ENCODE assay signal across 7 mouse cellular contexts in genomic region chr8:115705591-115706110, GRCm38 (mm10). TPM values are rescaled to one million over a fixed set of nuclear protein-coding genes. Genes with fewer than 3 reads are reported as not detected.
DNase-seq lines count a peak whose midpoint lies in the region; ATAC-seq and TF ChIP-seq lines count a peak whose summit lies in the region.

No protein-coding gene starts in this region.

- peak; percentile 49 for TF ChIP-seq CTCF in forebrain, postnatal 0 days (IDR thresholded peaks at IDR 0.05; ENCODE audit: low read depth)
- TF ChIP-seq CTCF in small intestine, adult 2 months (IDR thresholded peaks at IDR 0.05; ENCODE audit: extremely low read depth, insufficient read length, insufficient replicate concordance, low read depth, low read length): no peak

- H3K27ac ChIP-seq in brown adipose tissue, adult 24 weeks (replicated peaks; ENCODE audit: low read depth, low read length): peak overlapping the region; percentile 81
- H3K27ac ChIP-seq in forebrain, postnatal 0 days (ENCODE audit: low read depth, low read length): peak overlapping the region; percentile 74
- peak overlapping the region; percentile 93 for H3K27ac ChIP-seq in hindbrain, embryonic 13.5 days
- H3K27ac ChIP-seq in limb, embryonic 12.5 days: 0 out of 2 replicates have a peak overlapping the region, but pooled peaks have one; percentile 35
- H3K27ac ChIP-seq in midbrain, embryonic 13.5 days: peak overlapping the region; percentile 87
- H3K27ac ChIP-seq in small intestine, adult 2 months (ENCODE audit: insufficient read depth, low read depth, low read length): peak overlapping the region; percentile 83

- no peaks in the 10 kb centered on the region for H3K36me3 ChIP-seq in forebrain, postnatal 0 days (ENCODE audit: insufficient read depth)
- H3K36me3 ChIP-seq in hindbrain, embryonic 13.5 days: no peaks in the 10 kb centered on the region
- H3K36me3 ChIP-seq in limb, embryonic 12.5 days: no peaks in the 10 kb centered on the region
- no peaks in the 10 kb centered on the region for H3K36me3 ChIP-seq in midbrain, embryonic 13.5 days
- H3K36me3 ChIP-seq in small intestine, adult 2 months (ENCODE audit: control insufficient read depth, insufficient read depth, low read length): peaks cover 24% of the 10 kb centered on the region

- no peaks in the 10 kb centered on the region for H3K4me1 ChIP-seq in brown adipose tissue, adult 24 weeks (ENCODE audit: control insufficient read depth, insufficient read depth, insufficient read length, low read length)
- peaks cover 8% of the 10 kb centered on the region; the same call in 1 of the 2 replicates for H3K4me1 ChIP-seq in forebrain, postnatal 0 days (ENCODE audit: insufficient read depth)
- H3K4me1 ChIP-seq in hindbrain, embryonic 13.5 days (replicated peaks): peaks cover 35% of the 10 kb centered on the region
- H3K4me1 ChIP-seq in limb, embryonic 12.5 days (replicated peaks): peaks cover 20% of the 10 kb centered on the region
- H3K4me1 ChIP-seq in midbrain, embryonic 13.5 days (replicated peaks): peaks cover 27% of the 10 kb centered on the region
- H3K4me1 ChIP-seq in small intestine, adult 2 months (ENCODE audit: control insufficient read depth, insufficient read depth, insufficient read length, low read length): no peaks in the 10 kb centered on the region

- H3K9ac ChIP-seq in forebrain, postnatal 0 days: peak overlapping the region; percentile 60
- H3K9ac ChIP-seq in hindbrain, embryonic 13.5 days: peak overlapping the region; percentile 85
- H3K9ac ChIP-seq in limb, embryonic 12.5 days (replicated peaks): peak overlapping the region; percentile 75
- H3K9ac ChIP-seq in midbrain, embryonic 13.5 days (replicated peaks): peak overlapping the region; percentile 73

- under 1% methylated on average over 36 of the region's 36 CpGs for WGBS in forebrain, postnatal 0 days
- under 1% methylated on average over 34 of the region's 36 CpGs for WGBS in hindbrain, embryonic 13.5 days
- under 1% methylated on average over 35 of the region's 36 CpGs for WGBS in limb, embryonic 12.5 days
- WGBS in midbrain, embryonic 13.5 days: under 1% methylated on average over 34 of the region's 36 CpGs
- under 1% methylated on average over 36 of the region's 36 CpGs for WGBS in small intestine, adult 2 months

- no peak for TF ChIP-seq POLR2A in small intestine, adult 2 months (IDR thresholded peaks at IDR 0.05; ENCODE audit: low read depth, low read length)

- peaks cover 30% of the 10 kb centered on the region for H3K27me3 ChIP-seq in forebrain, postnatal 0 days (ENCODE audit: insufficient read depth, low read length)
- H3K27me3 ChIP-seq in hindbrain, embryonic 13.5 days: peaks cover 20% of the 10 kb centered on the region
- peaks cover 17% of the 10 kb centered on the region for H3K27me3 ChIP-seq in limb, embryonic 12.5 days
- peaks cover 32% of the 10 kb centered on the region for H3K27me3 ChIP-seq in midbrain, embryonic 13.5 days
- H3K27me3 ChIP-seq in small intestine, adult 2 months (ENCODE audit: control insufficient read depth, insufficient read depth, low read length): no peaks in the 10 kb centered on the region

- peak overlapping the region; percentile 75 for H3K4me3 ChIP-seq in brown adipose tissue, adult 24 weeks (ENCODE audit: insufficient read depth, low read depth, low read length)
- H3K4me3 ChIP-seq in forebrain, postnatal 0 days (ENCODE audit: low read depth, low read length): peak overlapping the region; percentile 55
- H3K4me3 ChIP-seq in hindbrain, embryonic 13.5 days: peak overlapping the region; percentile 65
- H3K4me3 ChIP-seq in limb, embryonic 12.5 days (replicated peaks): peak overlapping the region; percentile 69
- peak overlapping the region; percentile 66 for H3K4me3 ChIP-seq in midbrain, embryonic 13.5 days (replicated peaks)
- peak overlapping the region; percentile 96 for H3K4me3 ChIP-seq in small intestine, adult 2 months (ENCODE audit: low read depth, low read length)

- H3K9me3 ChIP-seq in forebrain, postnatal 0 days (ENCODE audit: low read length): no peaks in the 10 kb centered on the region
- no peaks in the 10 kb centered on the region for H3K9me3 ChIP-seq in hindbrain, embryonic 13.5 days
- no peaks in the 10 kb centered on the region for H3K9me3 ChIP-seq in limb, embryonic 12.5 days
- H3K9me3 ChIP-seq in midbrain, embryonic 13.5 days: no peaks in the 10 kb centered on the region

- peak overlapping the region; percentile 97 for H3K4me2 ChIP-seq in forebrain, postnatal 0 days (ENCODE audit: low read depth)
- peak overlapping the region; percentile 79 for H3K4me2 ChIP-seq in hindbrain, embryonic 13.5 days
- H3K4me2 ChIP-seq in limb, embryonic 12.5 days: peak overlapping the region; percentile 83
- H3K4me2 ChIP-seq in midbrain, embryonic 13.5 days (replicated peaks): peak overlapping the region; percentile 81

- DNase-seq in R1 (ENCODE audit: low read depth, low spot score): peak; percentile 48
- DNase-seq in forebrain, postnatal 0 days: peak; percentile 44

- no peak for ATAC-seq in forebrain, postnatal 0 days
- 0 out of 2 replicates have a peak, but pooled peaks have one; percentile 26 for ATAC-seq in hindbrain, embryonic 13.5 days (ENCODE audit: low FRiP score)
- ATAC-seq in limb, embryonic 12.5 days (ENCODE audit: insufficient number of reproducible peaks, insufficient read depth, low FRiP score, low TSS enrichment, low read depth): no peak
- no peak for ATAC-seq in midbrain, embryonic 13.5 days

RNA-seq across cellular contexts. Expression of gene Maf, which starts 1.9 kb away (rescaled TPM):
- 8.0 and 11.3 TPM in 2 replicates for polyA plus RNA-seq in brown adipose tissue, adult 24 weeks (2012; ENCODE audit: insufficient read depth, insufficient read length, missing spikeins)
- total RNA-seq in forebrain, postnatal 0 days (2014; rRNA removed): 16.7 and 20.9 TPM in 2 replicates
- 4.3 and 5.0 TPM in 2 replicates for polyA plus RNA-seq in forebrain, postnatal 0 days (2015; fragmentation: Nextera tagmentation; extraction: Ambion mirVana)
- polyA plus RNA-seq in hindbrain, embryonic 13.5 days (2015; fragmentation: Nextera tagmentation; extraction: Ambion mirVana): 11.7 and 11.9 TPM in 2 replicates
- 3.6 and 4.5 TPM in 2 replicates for polyA plus RNA-seq in limb, embryonic 12.5 days (2016; fragmentation: Nextera tagmentation; extraction: Ambion mirVana)
- polyA plus RNA-seq in midbrain, embryonic 13.5 days (2015; fragmentation: Nextera tagmentation; extraction: Ambion mirVana): 5.0 and 5.6 TPM in 2 replicates
- polyA plus RNA-seq in small intestine, adult 2 months (2012; rRNA removed): 21.4 and 136 TPM in 2 replicates

Comparison
In these comparisons a context has a peak if more than half of its experiments do, and no peak if none do; other contexts are left out.
1. H3K27ac ChIP-seq: peak in every context shown above with its lines; median percentile 93 in hindbrain, embryonic 13.5 days; 87 in midbrain, embryonic 13.5 days; 83 in small intestine, adult 2 months; 81 in brown adipose tissue, adult 24 weeks; 74 in forebrain, postnatal 0 days; 35 in limb, embryonic 12.5 days.